Mouse (Mus musculus): ENCODE measurements around the gene Mtx1.
"Not testable (repeated sequence)": the region's sequence is repeated elsewhere in the genome, so short reads cannot be mapped to it uniquely, and the experiment has no call there.

Gene Mtx1

DNA sequence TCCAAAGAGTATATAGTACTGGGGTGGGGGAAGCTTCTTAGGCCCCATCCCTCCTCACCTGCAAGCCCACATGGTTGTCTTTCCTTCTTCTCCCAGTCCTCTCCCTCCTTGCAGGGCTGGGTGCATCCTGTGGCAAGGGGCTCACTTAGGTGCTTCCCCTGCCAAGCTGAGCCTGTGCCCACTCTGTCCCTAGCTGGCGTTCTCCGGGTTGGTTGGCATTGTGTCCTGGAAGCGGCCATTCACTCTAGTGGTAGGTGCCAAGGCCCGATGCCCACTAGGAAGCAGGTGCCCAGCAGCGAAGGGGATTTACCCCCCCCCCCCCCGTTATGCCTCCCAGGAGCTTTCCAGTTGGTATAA lies 43.0 kb downstream of the Mtx1 start:
- DNase-seq (ENCODE audit: extremely low spot score, low read depth, low spot score), result no peak

GRCm38 (mm10) chr3:89183058-89183958 lies 43.6 kb downstream of the Mtx1 start, which contains the start of gene Fam189b:
Fam189b (plus strand) TSS chr3:89183143.
- DNase-seq (ENCODE audit: extremely low spot score, low read depth, low spot score), result no peak

DNA sequence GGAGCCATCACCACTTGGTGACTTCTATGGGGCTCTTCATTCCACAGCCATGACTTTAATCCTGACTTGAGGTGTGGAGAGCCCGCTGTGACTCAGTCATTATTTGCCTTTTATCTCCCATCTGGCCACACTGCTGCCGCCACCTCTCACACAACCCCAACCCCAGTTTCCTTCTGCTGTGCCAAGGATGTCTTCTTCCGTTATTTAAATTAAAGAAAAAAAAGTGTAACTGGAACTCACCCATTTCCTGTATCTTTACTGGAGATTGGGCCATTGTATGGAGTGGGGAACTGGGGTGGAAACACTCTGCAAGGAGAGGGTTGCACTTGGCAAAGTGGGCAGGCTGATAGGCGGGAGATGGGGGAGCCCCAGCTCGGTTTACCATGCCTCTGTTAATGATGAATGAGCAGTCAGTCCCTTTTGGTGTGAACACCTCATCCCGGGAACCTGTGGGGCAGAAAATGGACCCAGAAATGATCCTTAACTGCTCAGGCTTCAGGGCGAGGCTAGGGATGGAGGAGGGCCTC lies 44.3 kb downstream of the Mtx1 start:
- no peak for DNase-seq (ENCODE audit: extremely low spot score, low read depth, low spot score)

GRCm38 (mm10) chr3:89181749-89182500 lies 45.0 kb downstream of the Mtx1 start:
- no peak for DNase-seq (ENCODE audit: extremely low spot score, low read depth, low spot score)

DNA sequence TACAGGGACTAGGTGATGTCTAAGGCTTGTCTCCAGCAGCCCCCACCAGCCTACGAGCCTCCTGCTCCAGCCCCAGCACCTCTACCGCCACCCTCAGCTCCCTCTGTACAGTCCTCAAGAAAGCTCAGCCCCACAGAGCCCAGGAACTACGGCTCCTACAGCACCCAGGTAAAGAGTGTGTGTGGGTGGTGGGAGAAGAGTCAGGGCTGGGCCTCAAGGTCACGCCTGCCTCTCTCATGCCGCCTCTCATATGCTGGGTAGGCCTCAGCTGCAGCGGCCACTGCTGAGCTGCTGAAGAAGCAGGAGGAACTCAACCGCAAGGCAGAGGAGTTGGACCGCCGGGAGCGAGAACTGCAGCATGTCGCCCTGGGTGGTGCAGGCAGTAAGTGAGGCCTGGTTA lies 47.8 kb downstream of the Mtx1 start:
- no peak for DNase-seq (ENCODE audit: extremely low spot score, low read depth, low spot score)

DNA sequence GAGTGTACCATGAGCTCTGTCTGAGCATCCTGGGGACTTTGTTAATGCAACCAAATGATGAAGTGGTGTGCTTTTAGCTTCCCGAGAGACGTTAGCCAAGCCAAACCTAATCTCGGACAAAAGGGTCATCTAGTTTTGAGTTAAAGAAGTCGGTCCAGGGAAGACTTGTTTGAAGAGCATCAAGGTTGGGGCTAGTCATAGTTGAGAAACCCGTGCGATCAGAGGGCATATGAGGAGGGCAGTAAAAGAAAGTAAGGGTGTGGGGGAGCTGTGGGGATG lies 48.8 kb downstream of the Mtx1 start:
- DNase-seq (ENCODE audit: extremely low spot score, low read depth, low spot score), result no peak

- DNase-seq (ENCODE audit: extremely low spot score, low read depth, low spot score), result peak; percentile 91
Observed at GRCm38 (mm10) chr3:89177242-89178106, 49.4 kb downstream of the Mtx1 start, which contains the start of gene Scamp3. Scamp3 (plus strand) TSS chr3:89177473.

DNA sequence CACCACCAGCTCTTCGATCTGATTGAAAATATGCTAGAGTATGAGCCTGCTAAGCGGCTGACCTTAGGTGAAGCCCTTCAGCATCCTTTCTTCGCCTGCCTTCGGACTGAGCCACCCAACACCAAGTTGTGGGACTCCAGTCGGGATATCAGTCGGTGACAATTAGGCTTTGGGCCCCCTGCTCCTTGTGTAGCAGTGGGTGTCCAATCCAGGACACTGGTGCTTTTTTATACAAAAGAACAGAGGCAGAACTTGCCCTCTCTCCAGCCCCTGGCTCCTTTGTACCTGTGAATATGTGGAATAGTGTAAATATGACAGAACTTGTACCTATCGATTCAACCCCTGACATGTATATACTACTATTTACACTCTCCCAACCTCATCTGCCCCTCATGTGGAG lies 50.5 kb downstream of the Mtx1 start:
- no peak for DNase-seq (ENCODE audit: extremely low spot score, low read depth, low spot score)

DNA sequence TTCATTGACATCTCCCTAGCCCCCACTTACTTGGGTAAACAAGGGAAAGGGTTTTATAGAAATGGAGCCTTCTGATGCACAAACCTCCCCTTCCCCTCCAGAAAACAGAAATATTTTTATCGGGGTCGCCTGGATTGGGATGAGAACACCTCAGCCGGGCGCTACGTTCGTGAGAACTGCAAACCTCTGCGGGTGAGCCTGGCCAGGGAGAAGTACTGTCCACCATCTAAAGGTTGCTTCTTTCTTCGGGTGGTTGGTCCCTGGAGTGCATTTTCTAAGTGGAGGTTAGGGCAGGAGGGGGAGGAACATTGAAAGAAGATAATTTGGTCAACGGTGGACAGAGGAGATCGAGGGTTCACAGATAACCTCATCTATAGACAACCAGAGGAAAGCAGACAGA lies 51.3 kb downstream of the Mtx1 start:
- no peak for DNase-seq (ENCODE audit: extremely low spot score, low read depth, low spot score)

DNA sequence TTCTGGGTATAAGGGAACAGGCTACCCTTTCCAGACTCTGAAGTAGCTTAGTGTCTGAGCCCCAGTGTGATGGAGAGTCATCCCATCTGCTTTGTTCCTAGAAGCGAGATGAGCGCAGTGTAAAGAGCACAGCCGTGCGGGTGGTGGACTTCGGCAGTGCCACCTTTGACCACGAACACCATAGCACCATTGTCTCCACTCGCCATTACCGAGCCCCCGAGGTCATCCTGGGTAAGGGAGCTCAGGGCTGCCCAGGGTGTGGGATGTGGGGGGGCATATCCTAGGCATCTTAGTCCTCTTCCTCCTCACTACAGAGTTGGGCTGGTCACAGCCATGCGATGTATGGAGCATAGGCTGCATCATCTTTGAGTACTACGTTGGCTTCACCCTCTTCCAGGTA lies 52.0 kb downstream of the Mtx1 start:
- DNase-seq (ENCODE audit: extremely low spot score, low read depth, low spot score), result no peak

DNA sequence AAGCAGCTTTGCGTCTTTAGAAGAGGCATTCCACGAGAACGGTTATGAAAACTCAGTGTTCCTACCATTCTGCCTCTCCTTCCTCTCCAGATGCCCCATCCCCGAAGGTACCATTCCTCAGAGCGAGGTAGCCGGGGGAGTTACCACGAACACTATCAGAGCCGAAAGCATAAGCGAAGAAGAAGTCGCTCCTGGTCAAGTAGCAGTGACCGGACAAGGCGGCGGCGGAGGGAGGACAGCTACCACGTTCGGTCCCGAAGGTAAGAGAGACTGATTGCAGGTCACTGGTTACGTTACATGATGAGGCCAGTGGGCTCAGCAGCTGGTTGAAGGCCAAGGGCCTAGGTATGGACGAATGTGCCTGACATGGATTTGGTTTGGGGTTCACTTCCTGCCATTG lies 59.9 kb downstream of the Mtx1 start:
- no peak for DNase-seq (ENCODE audit: extremely low spot score, low read depth, low spot score)

GRCm38 (mm10) chr3:89165268-89165870 lies 61.5 kb downstream of the Mtx1 start:
- no peak for DNase-seq (ENCODE audit: extremely low spot score, low read depth, low spot score)

- no peak for DNase-seq (ENCODE audit: extremely low spot score, low read depth, low spot score)
Observed at GRCm38 (mm10) chr3:89164506-89165267, 62.2 kb downstream of the Mtx1 start, which contains the start of gene Clk2. Clk2 (plus strand) TSS chr3:89164795.

DNA sequence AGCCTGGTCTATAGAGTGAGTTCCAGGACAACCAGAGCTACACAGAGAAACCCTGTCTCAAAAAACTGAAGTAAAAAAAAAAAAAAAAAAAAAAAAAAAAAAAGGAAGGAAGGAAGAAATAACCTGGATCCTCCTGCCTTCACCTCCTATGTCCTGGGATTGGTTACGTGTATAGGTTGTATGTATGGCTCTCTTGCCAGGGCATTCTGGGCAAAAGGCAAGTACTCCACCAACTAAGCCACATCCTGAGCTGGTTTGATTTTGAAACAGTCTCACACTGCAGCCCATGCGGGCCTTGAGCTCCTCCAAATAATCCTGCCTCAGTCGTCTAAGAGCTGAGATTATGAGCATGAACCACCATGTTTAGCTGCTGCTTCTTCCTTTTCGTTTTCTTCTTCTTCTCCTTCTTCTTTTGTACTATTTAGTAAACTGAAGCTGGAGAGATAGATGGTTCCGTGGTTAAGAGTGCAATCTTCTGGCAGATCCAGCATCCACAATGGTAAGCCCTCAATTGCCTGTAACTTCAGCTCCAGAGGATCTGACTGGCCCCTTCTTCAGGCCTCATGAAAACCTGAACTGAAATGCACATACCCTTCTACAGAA lies 63.1 kb downstream of the Mtx1 start:
- no peak for DNase-seq (ENCODE audit: extremely low spot score, low read depth, low spot score)

GRCm38 (mm10) chr3:89163123-89163522 lies 63.8 kb downstream of the Mtx1 start:
- DNase-seq (ENCODE audit: extremely low spot score, low read depth, low spot score), result no peak

DNA sequence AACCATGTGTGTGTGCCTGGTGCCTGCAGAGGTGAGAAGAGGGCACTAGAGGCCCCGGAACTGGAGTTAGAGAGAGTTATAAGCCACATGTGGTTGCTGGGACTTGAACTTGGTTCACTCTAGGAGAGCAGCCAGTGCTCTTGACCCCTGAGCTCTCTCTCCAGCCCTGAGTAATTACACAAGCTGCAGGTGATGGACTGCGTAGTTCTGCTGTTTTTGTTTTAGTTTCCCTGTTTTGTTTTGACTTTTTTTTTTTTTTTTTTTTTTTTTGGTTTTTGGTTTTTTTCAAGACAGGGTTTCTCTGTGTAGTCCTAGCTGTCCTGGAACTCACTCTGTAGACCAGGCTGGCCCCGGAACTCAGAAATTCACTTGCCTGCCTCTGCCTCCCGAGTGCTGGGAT lies 65.1 kb downstream of the Mtx1 start:
- DNase-seq (ENCODE audit: extremely low spot score, low read depth, low spot score), result no peak

GRCm38 (mm10) chr3:89161207-89161606 lies 65.7 kb downstream of the Mtx1 start:
- not testable (repeated sequence) for DNase-seq (ENCODE audit: extremely low spot score, low read depth, low spot score)

DNA sequence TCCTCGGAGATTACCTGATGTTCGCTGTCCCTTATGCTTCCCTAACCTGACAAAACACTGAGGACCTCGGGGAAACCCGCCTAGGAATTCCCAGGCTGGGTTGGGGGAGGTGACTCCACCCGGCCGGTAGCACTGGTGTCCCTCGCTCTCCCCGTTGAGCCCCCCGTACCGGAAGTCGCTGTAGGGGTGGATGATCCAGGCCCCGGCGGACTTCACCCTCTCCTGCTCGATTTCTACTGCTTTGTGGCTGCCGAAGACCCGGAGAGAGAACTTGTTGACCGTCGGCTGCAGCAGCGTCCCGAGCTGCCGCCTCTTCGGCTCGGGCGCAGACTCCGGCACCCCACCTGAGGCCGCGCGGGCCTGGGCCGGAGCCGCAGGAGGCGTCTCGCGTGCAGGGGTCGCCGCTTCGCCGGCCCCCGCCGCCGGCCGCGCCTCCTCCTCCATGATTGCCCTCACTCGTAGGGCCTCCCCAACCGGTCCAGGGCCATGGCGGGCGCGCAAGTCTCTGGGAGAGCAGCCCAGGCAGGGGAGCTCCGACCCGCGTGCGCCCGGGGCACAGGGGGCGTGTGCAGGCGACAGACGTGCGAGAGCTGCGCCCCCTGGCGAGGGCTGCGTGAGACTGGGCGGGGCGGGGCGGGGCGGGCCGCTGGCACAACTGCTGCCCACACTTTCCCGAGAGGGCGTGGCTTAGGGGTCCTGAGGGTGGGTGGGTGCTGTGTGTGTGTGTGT lies 67.1 kb downstream of the Mtx1 start, which contains the start of gene Hcn3:
Hcn3 (minus strand) TSS at position 581 of the 729 bp plus-strand sequence.
- no peak for DNase-seq (ENCODE audit: extremely low spot score, low read depth, low spot score)

GRCm38 (mm10) chr3:89159211-89159610 lies 67.7 kb downstream of the Mtx1 start:
- DNase-seq (ENCODE audit: extremely low spot score, low read depth, low spot score), result no peak
